Mouse (Mus musculus) CH12.LX (cell line): ENCODE data around the gene Dusp9. TPM values are rescaled to one million over a fixed set of nuclear protein-coding genes. Genes with fewer than 3 reads are reported as not detected.

Experiments used
- DNase-seq: peaks from one replicate; pipeline ENCODE4 v3.0.0-alpha.2; 2013; ENCODE audit errors: extremely low read depth
- H3K27ac ChIP-seq: 2 replicates; pipeline ENCODE4 v1.5.1; 2012; ENCODE audit warnings: low read depth, mild to moderate bottlenecking, control low read depth, moderate library complexity; ENCODE audit not compliant: insufficient read depth
- H3K27me3 ChIP-seq: replicated peaks from 2 replicates; pipeline ENCODE3; 2012; ENCODE audit warnings: inconsistent platforms
- H3K36me3 ChIP-seq, 2 experiments: replicated peaks in 1 of 2; 2 replicates each; pipeline versions ENCODE3 to v1.6.1; 2012; ENCODE audit warnings: inconsistent platforms in 1 of 2, low read length in 1 of 2, mild to moderate bottlenecking in 1 of 2, mixed read lengths in 1 of 2, moderate library complexity in 1 of 2; ENCODE audit not compliant: control insufficient read depth in 1 of 2, insufficient read depth in 1 of 2
- H3K4me1 ChIP-seq, 2 experiments: 2 replicates each; pipeline ENCODE4 v1.6.1; 2012; ENCODE audit warnings: inconsistent platforms in 1 of 2, moderate library complexity in 1 of 2; ENCODE audit not compliant: insufficient read depth in 2 of 2, control insufficient read depth in 1 of 2
- H3K4me2 ChIP-seq: 2 replicates; pipeline ENCODE4 v1.6.1; 2012; ENCODE audit warnings: low read depth, mild to moderate bottlenecking, control low read depth; ENCODE audit not compliant: poor library complexity, insufficient read depth, severe bottlenecking
- H3K4me3 ChIP-seq, 3 experiments: fragments of 150-350 bp in 1 of 3; sonication (generic) in 1 of 3; replicated peaks in 1 of 3; 2 replicates each; pipeline versions ENCODE3 to v1.5.1; 2011 to 2012; ENCODE audit warnings: low read depth in 2 of 3, low read length in 2 of 3, mild to moderate bottlenecking in 2 of 3, moderate library complexity in 2 of 3, control low read depth in 1 of 3, improper control_type of control experiment in 1 of 3, inconsistent platforms in 1 of 3, mixed read lengths in 1 of 3; ENCODE audit not compliant: poor library complexity in 1 of 3
- H3K79me2 ChIP-seq: replicated peaks from 2 replicates; pipeline ENCODE4 v1.6.1; 2012; ENCODE audit warnings: mild to moderate bottlenecking, moderate library complexity; ENCODE audit not compliant: control insufficient read depth, poor library complexity, insufficient read depth, severe bottlenecking; ENCODE audit errors: extremely low read depth
- H3K9ac ChIP-seq: 2 replicates; pipeline ENCODE4 v1.6.1; 2012; ENCODE audit warnings: low read depth, mild to moderate bottlenecking, control low read depth, moderate library complexity; ENCODE audit not compliant: insufficient read depth
- H3K9me3 ChIP-seq: replicated peaks from 2 replicates; pipeline ENCODE3; 2012; ENCODE audit warnings: low read length, inconsistent platforms, mixed read lengths
- BHLHE40 ChIP-seq: IDR thresholded peaks from 2 replicates; pipeline ENCODE4 v1.6.1; 2011; ENCODE audit warnings: mild to moderate bottlenecking, low read depth, low read length, improper control_type of control experiment
- CHD2 ChIP-seq: IDR thresholded peaks from 2 replicates; pipeline ENCODE4 v1.6.1; 2011; ENCODE audit warnings: low read length, improper control_type of control experiment
- CTCF ChIP-seq, 2 experiments: IDR thresholded peaks in 1 of 2; conservative IDR thresholded peaks in 1 of 2; 2 replicates each; pipeline ENCODE4 v1.5.1; 2011 to 2012; ENCODE audit warnings: low read depth in 2 of 2, low read length in 2 of 2, improper control_type of control experiment in 1 of 2, inconsistent platforms in 1 of 2, mild to moderate bottlenecking in 1 of 2, moderate library complexity in 1 of 2
- E2F4 ChIP-seq: IDR thresholded peaks from 2 replicates; pipeline ENCODE4 v1.6.1; 2011; ENCODE audit warnings: low read depth, low read length, improper control_type of control experiment; ENCODE audit not compliant: insufficient replicate concordance
- ELF1 ChIP-seq: IDR thresholded peaks from 2 replicates; pipeline ENCODE4 v1.6.1; 2014; ENCODE audit warnings: low read depth, mild to moderate bottlenecking, inconsistent platforms, low read length, improper control_type of control experiment
- EP300 ChIP-seq: IDR thresholded peaks from 2 replicates; pipeline ENCODE4 v1.6.1; 2011; ENCODE audit warnings: low read length, improper control_type of control experiment
- GABPA ChIP-seq: IDR thresholded peaks from 2 replicates; pipeline ENCODE4 v1.6.1; 2012; ENCODE audit warnings: low read depth, low read length, improper control_type of control experiment, inconsistent platforms; ENCODE audit not compliant: insufficient replicate concordance
- HCFC1 ChIP-seq: IDR thresholded peaks from 2 replicates; pipeline ENCODE4 v1.6.1; 2012; ENCODE audit warnings: low read depth, mild to moderate bottlenecking, inconsistent platforms, low read length, improper control_type of control experiment
- IRF4 ChIP-seq: IDR thresholded peaks from 2 replicates; pipeline ENCODE4 v1.6.1; 2014; ENCODE audit warnings: low read depth, mild to moderate bottlenecking, inconsistent platforms, low read length, improper control_type of control experiment
- JUN ChIP-seq: IDR thresholded peaks from 2 replicates; pipeline ENCODE4 v1.6.1; 2011; ENCODE audit warnings: low read depth, mild to moderate bottlenecking, low read length, improper control_type of control experiment, moderate library complexity; ENCODE audit not compliant: insufficient read depth
- KAT2A ChIP-seq: IDR thresholded peaks from 2 replicates; pipeline ENCODE4 v1.6.1; 2012; ENCODE audit warnings: low read length, improper control_type of control experiment, inconsistent platforms; ENCODE audit not compliant: insufficient replicate concordance
- MAFK ChIP-seq: IDR thresholded peaks from 2 replicates; pipeline ENCODE4 v1.6.1; 2011; ENCODE audit warnings: low read length, improper control_type of control experiment; ENCODE audit not compliant: insufficient replicate concordance
- MEF2A ChIP-seq: IDR thresholded peaks from 2 replicates; pipeline ENCODE4 v1.6.1; 2014; ENCODE audit warnings: low read depth, mild to moderate bottlenecking, inconsistent platforms, low read length, improper control_type of control experiment, borderline replicate concordance
- NELFE ChIP-seq: IDR thresholded peaks from 2 replicates; pipeline ENCODE4 v1.6.1; 2011; ENCODE audit warnings: low read depth, low read length, improper control_type of control experiment
- NRF1 ChIP-seq: IDR thresholded peaks from 2 replicates; pipeline ENCODE4 v1.6.1; 2014; ENCODE audit warnings: low read depth, mild to moderate bottlenecking, inconsistent platforms, low read length, improper control_type of control experiment, moderate library complexity
- POLR2A ChIP-seq: IDR thresholded peaks from 2 replicates; pipeline ENCODE4 v1.6.1; 2011; ENCODE audit warnings: low read depth, mild to moderate bottlenecking, improper control_type of control experiment, low read length
- POLR2AphosphoS2 ChIP-seq: IDR thresholded peaks from 2 replicates; pipeline ENCODE4 v1.6.1; 2011; ENCODE audit warnings: low read depth, low read length, improper control_type of control experiment
- SIN3A ChIP-seq: IDR thresholded peaks from 2 replicates; pipeline ENCODE4 v1.6.1; 2012; ENCODE audit warnings: low read length, improper control_type of control experiment, inconsistent platforms
- TBP ChIP-seq: conservative IDR thresholded peaks from 2 replicates; pipeline ENCODE4 v1.6.1; 2011; ENCODE audit warnings: low read depth, low read length, improper control_type of control experiment
- USF1 ChIP-seq: IDR thresholded peaks from 2 replicates; pipeline ENCODE4 v1.6.1; 2014; ENCODE audit warnings: low read depth, mild to moderate bottlenecking, inconsistent platforms, low read length, improper control_type of control experiment
- dilution Hi-C: fragments of 300-500 bp; cut with MboI; formaldehyde crosslinking; loops from 2 replicates; pipeline ENCODE4 v1.14.3; 2020; ENCODE audit warnings: low sequenced_read_pairs; ENCODE audit not compliant: extremely low pct_unique_long_range_greater_than_20kb, extremely low pct_ligation_motif_present
- in situ Hi-C: fragments of 300-500 bp; cut with MboI; formaldehyde crosslinking; loops from 3 replicates; pipeline ENCODE4 v1.14.3; 2019; ENCODE audit warnings: low sequenced_read_pairs, low pct_ligation_motif_present, low pct_unique_long_range_greater_than_20kb, mixed read lengths
- polyA plus RNA-seq: library from polyadenylated mRNA; unstranded; fragments of >175 nt; gene quantifications from 2 replicates; pipeline ENCODE4 v1.2.1, GENCODE M21; 2012; ENCODE audit warnings: low read depth; ENCODE audit not compliant: insufficient read length
- total RNA-seq, 2 experiments: library from RNA; depleted of rRNA; stranded (reverse); fragments of 300-350 nt in 1 of 2; fragments of >200 nt in 1 of 2; gene quantifications; 2 replicates each; pipeline ENCODE4 v1.2.3; 2012 to 2014

Gene Dusp9
- total and polyA plus RNA-seq, 3 experiments = 0.09 to 0.47 (median 0.17) TPM

GRCm38 (mm10) chrX:73672879-73673618 is 33.8 kb downstream of the Dusp9 start, which contains the start of gene Slc6a8:
Gene Slc6a8, plus strand, starts transcription at chrX:73673150.
- H3K4me2 ChIP-seq = peak within 1 kb of the TSS; percentile 64

GRCm38 (mm10) chrX:73673619-73673967 is 34.4 kb downstream of the Dusp9 start:
- Histone ChIP-seq H3K27ac (no peak overlapping the region), H3K27me3 (no peaks in the 10 kb centered on the region), H3K4me3 (no peak overlapping the region), H3K79me2 (no peaks in the 10 kb centered on the region), H3K9ac (peak overlapping the region; percentile 44), H3K4me1 (peaks cover 3 to 4% of the 10 kb centered on the region in 2 experiments; a peak in 3 of 4 replicates), H3K36me3 (peaks cover 0 to 3% of the 10 kb centered on the region in 2 experiments), H3K9me3 (no peaks in the 10 kb centered on the region), H3K4me2 (peak overlapping the region; percentile 64)
- dilution Hi-C loops = no loop called here
- no peak for TF ChIP-seq TBP
- no peak for TF ChIP-seq POLR2AphosphoS2
- TF ChIP-seq IRF4 = no peak
- TF ChIP-seq CHD2 = no peak
- TF ChIP-seq BHLHE40 = no peak
- TF ChIP-seq GABPA = no peak
- TF ChIP-seq USF1 = no peak
- TF ChIP-seq ELF1 = no peak
- TF ChIP-seq JUN = no peak
- TF ChIP-seq CTCF (conservative IDR thresholded peaks at IDR 0.05 in 1 of 2, IDR thresholded peaks at IDR 0.05 in 1 of 2; ENCODE audit: low read depth in 2 of 2, low read length in 2 of 2) = no peak
- no peak for TF ChIP-seq SIN3A
- TF ChIP-seq NELFE = no peak
- no peak for TF ChIP-seq NRF1
- TF ChIP-seq KAT2A = no peak
- no peak for TF ChIP-seq EP300
- TF ChIP-seq E2F4 = no peak
- in situ Hi-C loops = loop anchor here (25.0 kb wide), 1 partner anchor 661 kb away; no protein-coding TSS in a partner anchor
- no peak for DNase-seq

More at GRCm38 (mm10) chrX:73672879-73673618, 33.8 kb downstream of the Dusp9 start, which contains the start of gene Slc6a8:
- dilution Hi-C loops (no loop called here), in situ Hi-C loops (loop anchor here (25.0 kb wide), 1 partner anchor 661 kb away; no protein-coding TSS in a partner anchor)
- Histone ChIP-seq H3K27ac (no peak within 1 kb of the TSS), H3K27me3 (no peaks in the 10 kb centered on the region), H3K4me3 (peak within 1 kb of the TSS; percentile 32 to 63 (median 46)), H3K9me3 (no peaks in the 10 kb centered on the region), H3K36me3 (no peaks in the 10 kb centered on the region), H3K4me1 (peaks cover 3 to 4% of the 10 kb centered on the region in 2 experiments; a peak in 3 of 4 replicates), H3K9ac (peak within 1 kb of the TSS; percentile 44), H3K79me2 (no peaks in the 10 kb centered on the region)
- no peak for DNase-seq
- TF ChIP-seq HCFC1 = no peak
- TF ChIP-seq MAFK = no peak
- TF ChIP-seq MEF2A = no peak
- TF ChIP-seq TBP = no peak
- TF ChIP-seq KAT2A = no peak
- TF ChIP-seq POLR2A = peak; percentile 24; the same call in 1 of the 2 replicates
- 0 out of 2 replicates have a peak, but pooled peaks have one; percentile 14 for TF ChIP-seq CHD2
